In genomic region chr16:14377321-14377720, GRCm38 (mm10) we compare ENCODE assay signal across 8 mouse cellular contexts. TPM values are rescaled to one million over a fixed set of nuclear protein-coding genes. Genes with fewer than 3 reads are reported as not detected.
DNase-seq lines count a peak whose midpoint lies in the region; ATAC-seq and TF ChIP-seq lines count a peak whose summit lies in the region.

No protein-coding gene starts in this region.

- no peak for TF ChIP-seq CTCF in heart, postnatal 0 days (IDR thresholded peaks at IDR 0.05; ENCODE audit: low read depth)

- peak; percentile 60 for DNase-seq in adrenal gland, postnatal 10 days
- no peak for DNase-seq in adrenal gland, adult 18-20 months (ENCODE audit: low spot score in 2 of 2)
- DNase-seq in ovary, adult 18-20 months (ENCODE audit: low spot score): peak; percentile 19
- no peak for DNase-seq in ovary, postnatal 14 days (ENCODE audit: low spot score)
- no peak for DNase-seq in heart, postnatal 0 days (ENCODE audit: low spot score)
- peak; percentile 9 to 19 for DNase-seq in layer of hippocampus, postnatal 25 days (ENCODE audit: extremely low spot score in 1 of 2, low spot score in 1 of 2)
- DNase-seq in right cerebral cortex, postnatal 36 days (ENCODE audit: low spot score in 2 of 2): peak; percentile 46 to 60

- H3K27ac ChIP-seq in heart, postnatal 0 days (ENCODE audit: low read depth): peak overlapping the region; percentile 67
- no peak overlapping the region for H3K27ac ChIP-seq in liver, embryonic 12.5 days

- no peak overlapping the region for H3K9ac ChIP-seq in heart, postnatal 0 days (replicated peaks; ENCODE audit: low read depth, low read length)
- H3K9ac ChIP-seq in liver, embryonic 12.5 days: no peak overlapping the region

- WGBS in heart, postnatal 0 days: 47% methylated on average over 2 of the region's 2 CpGs
- 61% methylated on average over 2 of the region's 2 CpGs for WGBS in liver, embryonic 12.5 days (ENCODE audit: insufficient replicate concordance)

- H3K4me2 ChIP-seq in heart, postnatal 0 days (ENCODE audit: low read depth, low read length): no peak overlapping the region
- H3K4me2 ChIP-seq in liver, embryonic 12.5 days: no peak overlapping the region

- H3K4me3 ChIP-seq in heart, postnatal 0 days (ENCODE audit: low read depth, low read length): no peak overlapping the region
- H3K4me3 ChIP-seq in liver, embryonic 12.5 days: no peak overlapping the region

- ATAC-seq in heart, postnatal 0 days (ENCODE audit: insufficient read depth, low read depth): peak; percentile 81
- no peak for ATAC-seq in liver, embryonic 12.5 days

- no peaks in the 10 kb centered on the region for H3K27me3 ChIP-seq in heart, postnatal 0 days (ENCODE audit: control insufficient read depth, insufficient read depth, low read length)
- no peaks in the 10 kb centered on the region for H3K27me3 ChIP-seq in liver, embryonic 12.5 days (replicated peaks)

- no peaks in the 10 kb centered on the region for H3K36me3 ChIP-seq in heart, postnatal 0 days (replicated peaks; ENCODE audit: control insufficient read depth, insufficient read depth, low read length)
- no peaks in the 10 kb centered on the region for H3K36me3 ChIP-seq in liver, embryonic 12.5 days

- no peak for TF ChIP-seq EP300 in heart, postnatal 0 days (IDR thresholded peaks at IDR 0.05; ENCODE audit: low read depth)

- H3K9me3 ChIP-seq in heart, postnatal 0 days (replicated peaks; ENCODE audit: control insufficient read depth, low read length): no peaks in the 10 kb centered on the region
- H3K9me3 ChIP-seq in liver, embryonic 12.5 days (replicated peaks): no peaks in the 10 kb centered on the region

- no peaks in the 10 kb centered on the region for H3K4me1 ChIP-seq in heart, postnatal 0 days (ENCODE audit: control insufficient read depth, insufficient read depth)
- H3K4me1 ChIP-seq in liver, embryonic 12.5 days: peaks cover 59% of the 10 kb centered on the region

RNA-seq across cellular contexts. Expression of gene Abcc1, which starts 16.0 kb away (rescaled TPM):
- 10 to 100 TPM; 16.8 to 27.0 TPM for total RNA-seq in adrenal gland, postnatal 10 days (2021)
- 10 to 100 TPM; 20.8 to 24.0 TPM for total RNA-seq in adrenal gland, adult 18-20 months (2021)
- 6.7 and 6.8 TPM in 2 replicates for total RNA-seq in heart, postnatal 0 days (2014; rRNA removed; ENCODE audit: low replicate concordance)
- polyA plus RNA-seq in heart, postnatal 0 days (2015; fragmentation: Nextera tagmentation; extraction: Ambion mirVana): 2.0 and 2.9 TPM in 2 replicates
- 10 to 100 TPM; 10.7 to 16.5 TPM for total RNA-seq in layer of hippocampus, postnatal 25 days (2021)
- polyA plus RNA-seq in liver, embryonic 12.5 days (2016; fragmentation: Nextera tagmentation; extraction: Ambion mirVana): 6.2 and 6.6 TPM in 2 replicates

Comparison
In these comparisons a context has a peak if more than half of its experiments do, and no peak if none do; other contexts are left out.
1. DNase-seq: peak in adrenal gland, postnatal 10 days (single experiment), ovary, adult 18-20 months (single experiment), layer of hippocampus, postnatal 25 days (2 of 2) and right cerebral cortex, postnatal 36 days (2 of 2); none in adrenal gland, adult 18-20 months (0 of 2), ovary, postnatal 14 days (single experiment) and heart, postnatal 0 days (single experiment).